Comparison of ENCODE assay signal across 8 mouse cellular contexts in genomic region chr5:137287032-137287952, GRCm38 (mm10). TPM values are rescaled to one million over a fixed set of nuclear protein-coding genes. Genes with fewer than 3 reads are reported as not detected.
DNase-seq lines count a peak whose midpoint lies in the region; ATAC-seq lines count a peak whose summit lies in the region.

TSS of gene Ache (plus strand) at chr5:137287519.

- no peaks in the 10 kb centered on the region for H3K4me1 ChIP-seq in brown adipose tissue, adult 24 weeks (ENCODE audit: control insufficient read depth, insufficient read depth, insufficient read length, low read length)
- H3K4me1 ChIP-seq in forebrain, embryonic 11.5 days (replicated peaks; ENCODE audit: control insufficient read depth, insufficient read depth, low read length) = peaks cover 13% of the 10 kb centered on the region
- peaks cover 24% of the 10 kb centered on the region for H3K4me1 ChIP-seq in hindbrain, embryonic 12.5 days
- H3K4me1 ChIP-seq in limb, embryonic 11.5 days (ENCODE audit: control insufficient read depth, insufficient read depth, low read length) = peaks cover 16% of the 10 kb centered on the region
- peaks cover 9% of the 10 kb centered on the region; the same call in 1 of the 2 replicates for H3K4me1 ChIP-seq in neural tube, embryonic 14.5 days (ENCODE audit: control insufficient read depth, insufficient read depth, low read length)

- no peaks in the 10 kb centered on the region for H3K36me3 ChIP-seq in forebrain, embryonic 11.5 days (ENCODE audit: control insufficient read depth, insufficient read depth, low read length)
- no peaks in the 10 kb centered on the region for H3K36me3 ChIP-seq in hindbrain, embryonic 12.5 days
- H3K36me3 ChIP-seq in limb, embryonic 11.5 days (ENCODE audit: control insufficient read depth, insufficient read depth, low read length) = no peaks in the 10 kb centered on the region
- H3K36me3 ChIP-seq in neural tube, embryonic 14.5 days (ENCODE audit: control insufficient read depth, insufficient read depth, low read length) = no peaks in the 10 kb centered on the region

- no peaks in the 10 kb centered on the region for H3K9me3 ChIP-seq in forebrain, embryonic 11.5 days (ENCODE audit: control insufficient read depth, low read length)
- no peaks in the 10 kb centered on the region for H3K9me3 ChIP-seq in hindbrain, embryonic 12.5 days (replicated peaks)
- no peaks in the 10 kb centered on the region for H3K9me3 ChIP-seq in limb, embryonic 11.5 days (ENCODE audit: control insufficient read depth, low read length)
- H3K9me3 ChIP-seq in neural tube, embryonic 14.5 days (ENCODE audit: control insufficient read depth, low read length) = no peaks in the 10 kb centered on the region

- H3K4me2 ChIP-seq in forebrain, embryonic 11.5 days (ENCODE audit: low read depth, low read length, severe bottlenecking) = peak within 1 kb of the TSS; percentile 88
- H3K4me2 ChIP-seq in hindbrain, embryonic 12.5 days (replicated peaks) = peak within 1 kb of the TSS; percentile 93
- peak within 1 kb of the TSS; percentile 67 for H3K4me2 ChIP-seq in limb, embryonic 11.5 days (ENCODE audit: low read depth, severe bottlenecking)
- peak within 1 kb of the TSS; percentile 71 for H3K4me2 ChIP-seq in neural tube, embryonic 14.5 days (ENCODE audit: low read depth, low read length)

- H3K27me3 ChIP-seq in forebrain, embryonic 11.5 days (ENCODE audit: control insufficient read depth, insufficient read depth, low read length) = peaks cover 37% of the 10 kb centered on the region
- peaks cover 57% of the 10 kb centered on the region for H3K27me3 ChIP-seq in hindbrain, embryonic 12.5 days
- H3K27me3 ChIP-seq in limb, embryonic 11.5 days (ENCODE audit: control insufficient read depth, insufficient read depth, low read length) = peaks cover 47% of the 10 kb centered on the region
- peaks cover 6% of the 10 kb centered on the region; the same call in 1 of the 2 replicates for H3K27me3 ChIP-seq in neural tube, embryonic 14.5 days (ENCODE audit: control insufficient read depth, insufficient read depth, low read length)

- under 1% methylated on average over 40 of the region's 40 CpGs for WGBS in forebrain, embryonic 11.5 days
- 1% methylated on average over 40 of the region's 40 CpGs for WGBS in hindbrain, embryonic 12.5 days
- WGBS in limb, embryonic 11.5 days = 1% methylated on average over 40 of the region's 40 CpGs
- under 1% methylated on average over 40 of the region's 40 CpGs for WGBS in neural tube, embryonic 14.5 days

- H3K4me3 ChIP-seq in brown adipose tissue, adult 24 weeks (ENCODE audit: insufficient read depth, low read depth, low read length) = peak within 1 kb of the TSS; percentile 51
- peak within 1 kb of the TSS; percentile 41 for H3K4me3 ChIP-seq in forebrain, embryonic 11.5 days (ENCODE audit: low read depth, low read length)
- H3K4me3 ChIP-seq in hindbrain, embryonic 12.5 days = peak within 1 kb of the TSS; percentile 46
- peak within 1 kb of the TSS; percentile 30 for H3K4me3 ChIP-seq in limb, embryonic 11.5 days (ENCODE audit: low read depth, low read length)
- H3K4me3 ChIP-seq in neural tube, embryonic 14.5 days (ENCODE audit: low read depth, low read length) = peak within 1 kb of the TSS; percentile 38

- peak; percentile 49 for ATAC-seq in forebrain, embryonic 11.5 days (replicated peaks; ENCODE audit: low FRiP score)
- peak; percentile 70 for ATAC-seq in hindbrain, embryonic 12.5 days (ENCODE audit: low FRiP score)
- peak; percentile 32; the same call in 1 of the 2 replicates for ATAC-seq in limb, embryonic 11.5 days (ENCODE audit: insufficient number of reproducible peaks, low FRiP score, low TSS enrichment, low read depth)
- peak; percentile 70 for ATAC-seq in neural tube, embryonic 14.5 days (ENCODE audit: low read depth)

- H3K9ac ChIP-seq in forebrain, embryonic 11.5 days (ENCODE audit: low read length) = peak within 1 kb of the TSS; percentile 55
- H3K9ac ChIP-seq in hindbrain, embryonic 12.5 days = peak within 1 kb of the TSS; percentile 71
- peak within 1 kb of the TSS; percentile 8 for H3K9ac ChIP-seq in limb, embryonic 11.5 days (ENCODE audit: low read length)
- peak within 1 kb of the TSS; percentile 55 for H3K9ac ChIP-seq in neural tube, embryonic 14.5 days (replicated peaks; ENCODE audit: low read depth, low read length)

- H3K27ac ChIP-seq in brown adipose tissue, adult 24 weeks (replicated peaks; ENCODE audit: low read depth, low read length) = no peak within 1 kb of the TSS
- H3K27ac ChIP-seq in forebrain, embryonic 11.5 days (ENCODE audit: low read depth, low read length) = no peak within 1 kb of the TSS
- H3K27ac ChIP-seq in hindbrain, embryonic 12.5 days = peak within 1 kb of the TSS; percentile 60
- no peak within 1 kb of the TSS for H3K27ac ChIP-seq in limb, embryonic 11.5 days (replicated peaks; ENCODE audit: low read depth, low read length)
- peak within 1 kb of the TSS; percentile 80 for H3K27ac ChIP-seq in neural tube, embryonic 14.5 days (ENCODE audit: low read depth, low read length)

- peak; percentile 60 to 64 for DNase-seq in spleen, postnatal 10 days (ENCODE audit: low spot score in 2 of 2)
- DNase-seq in spleen, postnatal 36 days (ENCODE audit: low spot score in 2 of 2) = no peak
- DNase-seq in forebrain, embryonic 11.5 days (ENCODE audit: low spot score) = peak; percentile 75
- DNase-seq in limb, embryonic 11.5 days (ENCODE audit: low spot score) = peak; percentile 63
- no peak for DNase-seq in ovary, postnatal 36 days (ENCODE audit: low spot score)

RNA-seq across cellular contexts. Expression of gene Ache, which starts in this region (rescaled TPM):
- 0.75 TPM in 1 of 2 replicates, not detected in the other for polyA plus RNA-seq in brown adipose tissue, adult 24 weeks (2012; ENCODE audit: insufficient read depth, insufficient read length, missing spikeins)
- polyA plus RNA-seq in forebrain, embryonic 11.5 days (2014; fragmentation: Nextera tagmentation; extraction: Ambion mirVana) = 3.0 and 3.7 TPM in 2 replicates
- 12.6 and 13.1 TPM in 2 replicates for polyA plus RNA-seq in hindbrain, embryonic 12.5 days (2016; fragmentation: Nextera tagmentation; extraction: Ambion mirVana)
- polyA plus RNA-seq in limb, embryonic 11.5 days (2014; fragmentation: Nextera tagmentation; extraction: Ambion mirVana) = 1.3 and 1.7 TPM in 2 replicates
- 61.8 and 79.1 TPM in 2 replicates for polyA plus RNA-seq in neural tube, embryonic 14.5 days (2014; fragmentation: Nextera tagmentation; extraction: Ambion mirVana)

Comparison
In these comparisons a context has a peak if more than half of its experiments do, and no peak if none do; other contexts are left out.
1. DNase-seq: peak in spleen, postnatal 10 days (2 of 2), forebrain, embryonic 11.5 days (single experiment) and limb, embryonic 11.5 days (single experiment); none in spleen, postnatal 36 days (0 of 2) and ovary, postnatal 36 days (single experiment).
2. H3K27ac ChIP-seq: peak in hindbrain, embryonic 12.5 days (single experiment) and neural tube, embryonic 14.5 days (single experiment); none in brown adipose tissue, adult 24 weeks (single experiment), forebrain, embryonic 11.5 days (single experiment) and limb, embryonic 11.5 days (single experiment).
3. H3K9ac ChIP-seq: peak in every context shown above with its lines; median percentile 71 in hindbrain, embryonic 12.5 days; 55 in forebrain, embryonic 11.5 days; 55 in neural tube, embryonic 14.5 days; 8 in limb, embryonic 11.5 days.
4. Peak in every context shown above with its lines, with median percentiles within 50 percentile points of each other: H3K4me3 ChIP-seq, ATAC-seq and H3K4me2 ChIP-seq.